Mouse (Mus musculus) stomach, postnatal 0 days (tissue): ENCODE measurements around the gene Kcnk5. TPM values are rescaled to one million over a fixed set of nuclear protein-coding genes. Genes with fewer than 3 reads are reported as not detected.

ENCODE experiments used
- ATAC-seq: fragments of 200-750 bp; cut with Nextera tagmentation; 2 replicates; pipeline ENCODE4 v1.8.0; 2017; ENCODE audit not compliant: low FRiP score, low TSS enrichment
- DNase-seq: peaks from one replicate; pipeline ENCODE4 v3.0.0-alpha.2; 2016; ENCODE audit warnings: low spot score
- H3K27ac ChIP-seq: fragments of 300-500 bp; sonication (generic); replicated peaks from 2 replicates; pipeline ENCODE4 v1.5.1; 2014; ENCODE audit warnings: mild to moderate bottlenecking, control low read depth
- H3K27me3 ChIP-seq: fragments of 300-500 bp; sonication (generic); 2 replicates; pipeline ENCODE4 v1.6.1; 2014; ENCODE audit warnings: low read length; ENCODE audit not compliant: control insufficient read depth, insufficient read depth
- H3K36me3 ChIP-seq: fragments of 300-500 bp; sonication (generic); 2 replicates; pipeline ENCODE4 v1.6.1; 2014; ENCODE audit warnings: low read length, mixed read lengths; ENCODE audit not compliant: control insufficient read depth, insufficient read depth
- H3K4me1 ChIP-seq: fragments of 300-500 bp; sonication (generic); replicated peaks from 2 replicates; pipeline ENCODE4 v1.6.1; 2014; ENCODE audit warnings: antibody characterized with exemption; ENCODE audit not compliant: control insufficient read depth, insufficient read depth
- H3K4me2 ChIP-seq: fragments of 300-500 bp; sonication (generic); replicated peaks from 2 replicates; pipeline ENCODE4 v1.6.1; 2014; ENCODE audit warnings: low read depth, mild to moderate bottlenecking, control low read depth, moderate library complexity
- H3K4me3 ChIP-seq: fragments of 300-500 bp; sonication (generic); 2 replicates; pipeline ENCODE4 v1.5.1; 2014; ENCODE audit warnings: low read depth, low read length, control low read depth
- H3K9ac ChIP-seq: fragments of 300-500 bp; sonication (generic); 2 replicates; pipeline ENCODE4 v1.6.1; 2014; ENCODE audit warnings: mild to moderate bottlenecking, low read length, control low read depth, mixed read lengths
- H3K9me3 ChIP-seq: fragments of 300-500 bp; sonication (generic); 2 replicates; pipeline ENCODE4 v1.6.1; 2016; ENCODE audit warnings: low read length; ENCODE audit not compliant: control insufficient read depth
- CTCF ChIP-seq: IDR thresholded peaks from 2 replicates; pipeline ENCODE4 v1.5.1; 2016; ENCODE audit warnings: antibody characterized with exemption, low read depth, mild to moderate bottlenecking, moderate library complexity
- EP300 ChIP-seq: optimal IDR thresholded peaks from 2 replicates; pipeline ENCODE3; 2016; ENCODE audit warnings: antibody characterized with exemption
- WGBS: fragments of 180-500 bp; shearing (Covaris S2); extraction: QIAGEN DNeasy Blood & Tissue Kit; methylation state at CpG from one replicate; pipeline ENCODE4 v1.1.7; 2014; 5-methylcytosine and 5-hydroxymethylcytosine counted together
- polyA plus RNA-seq: library from polyadenylated mRNA; unstranded; fragments of >200 nt; fragmentation: Nextera tagmentation; extraction: Ambion mirVana; gene quantifications from 2 replicates; pipeline ENCODE4 v1.2.1, GENCODE M21; 2015

Kcnk5 gene
- 7.7 and 8.3 TPM in 2 replicates for polyA plus RNA-seq

DNA sequence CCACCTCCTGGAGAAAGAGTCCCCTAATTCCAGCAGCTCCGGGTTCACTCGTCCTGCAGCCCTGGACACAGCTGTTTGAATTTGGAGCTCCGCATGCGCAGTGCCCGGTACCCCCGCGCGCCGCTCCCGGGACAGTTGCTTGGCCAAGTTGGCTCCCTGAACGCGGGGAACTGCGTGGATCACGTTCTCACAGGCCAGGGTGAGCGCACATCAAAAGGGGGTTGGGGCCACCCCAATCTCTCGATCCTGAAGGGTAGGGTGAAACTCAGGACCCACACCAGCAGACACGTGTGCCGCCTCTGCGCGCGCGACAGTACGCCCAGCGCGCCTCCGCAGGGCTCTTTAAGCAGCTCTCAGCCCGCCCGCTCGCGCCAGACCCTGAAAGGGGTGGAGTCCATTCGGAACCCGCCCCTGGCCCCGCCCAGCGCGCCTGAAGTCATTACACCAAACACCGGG lies at the start of gene Kcnk5:
TSS of gene Kcnk5 (minus strand) at position 344 of the 456 bp plus-strand sequence.
- peak within 1 kb of the TSS; percentile 52 for H3K4me3 ChIP-seq
- WGBS: 0% methylated on average over 36 of the region's 36 CpGs
- H3K9me3 ChIP-seq: no peaks in the 10 kb centered on the region
- peak within 1 kb of the TSS; percentile 92 for H3K4me2 ChIP-seq
- ATAC-seq (peak; percentile 93), DNase-seq (peak; percentile 97)
- peak within 1 kb of the TSS; percentile 30; the same call in 1 of the 2 replicates for H3K27ac ChIP-seq
- no peak for TF ChIP-seq EP300
- H3K9ac ChIP-seq: peak within 1 kb of the TSS; percentile 51
- 0 out of 2 replicates have a peak, but pooled peaks cover 4% of the 10 kb centered on the region for H3K4me1 ChIP-seq
- no peaks in the 10 kb centered on the region for H3K36me3 ChIP-seq
- H3K27me3 ChIP-seq: no peaks in the 10 kb centered on the region

- H3K4me3 ChIP-seq: no peak overlapping the region
- WGBS: 70% methylated on average over 7 of the region's 7 CpGs
- DNase-seq: peak; percentile 46
- H3K4me1 ChIP-seq: no peaks in the 10 kb centered on the region
- peak; percentile 56; the same call in 1 of the 2 replicates for ATAC-seq
- H3K27ac ChIP-seq: peak overlapping the region; percentile 69
- TF ChIP-seq CTCF: no peak
- no peak for TF ChIP-seq EP300
- no peak overlapping the region for H3K9ac ChIP-seq
- H3K9me3 ChIP-seq: no peaks in the 10 kb centered on the region
- H3K4me2 ChIP-seq: no peak overlapping the region
- H3K36me3 ChIP-seq: no peaks in the 10 kb centered on the region
- no peaks in the 10 kb centered on the region for H3K27me3 ChIP-seq
Observed at GRCm38 (mm10) chr14:20230063-20230491, 48.5 kb upstream of the Kcnk5 start.

DNA sequence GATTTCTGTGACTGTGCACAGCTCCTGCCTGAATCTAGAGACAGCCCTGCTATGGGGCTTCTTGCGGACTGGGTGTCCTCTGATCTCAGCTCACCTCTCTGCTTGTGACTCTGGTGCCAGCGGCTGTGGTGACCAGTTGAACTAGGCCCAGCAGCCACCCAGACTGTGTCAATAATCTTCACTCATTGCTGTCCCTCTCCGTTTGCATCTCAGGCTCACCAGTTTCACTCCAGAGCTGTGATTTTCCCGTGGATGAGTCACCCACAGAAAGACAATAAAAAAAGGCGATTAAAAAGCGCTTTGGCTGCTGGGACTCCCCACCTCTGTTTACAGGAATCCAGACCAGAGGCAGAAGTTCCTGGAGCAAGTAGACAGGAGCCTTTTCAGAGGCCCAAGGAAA lies 47.8 kb upstream of the Kcnk5 start:
- H3K36me3 ChIP-seq: no peaks in the 10 kb centered on the region
- peak; percentile 59 for DNase-seq
- ATAC-seq: peak; percentile 77
- H3K9me3 ChIP-seq: no peaks in the 10 kb centered on the region
- peak overlapping the region; percentile 69 for H3K27ac ChIP-seq
- 51% methylated on average over 6 of the region's 6 CpGs for WGBS
- H3K4me3 ChIP-seq: no peak overlapping the region
- H3K4me2 ChIP-seq: no peak overlapping the region
- no peak for TF ChIP-seq CTCF
- TF ChIP-seq EP300: no peak
- H3K9ac ChIP-seq: no peak overlapping the region
- no peaks in the 10 kb centered on the region for H3K27me3 ChIP-seq
- H3K4me1 ChIP-seq: no peaks in the 10 kb centered on the region

GRCm38 (mm10) chr14:20228336-20228735 lies 46.7 kb upstream of the Kcnk5 start:
- H3K9me3 ChIP-seq: no peaks in the 10 kb centered on the region
- no peak overlapping the region for H3K4me2 ChIP-seq
- ATAC-seq: no peak
- no peaks in the 10 kb centered on the region for H3K27me3 ChIP-seq
- no peak overlapping the region for H3K4me3 ChIP-seq
- 30% methylated on average over 4 of the region's 4 CpGs for WGBS
- H3K4me1 ChIP-seq: no peaks in the 10 kb centered on the region
- no peaks in the 10 kb centered on the region for H3K36me3 ChIP-seq
- TF ChIP-seq EP300: no peak
- no peak for TF ChIP-seq CTCF
- H3K9ac ChIP-seq: no peak overlapping the region
- peak; percentile 51 for DNase-seq
- no peak overlapping the region for H3K27ac ChIP-seq

- Histone ChIP-seq H3K9ac (no peak overlapping the region), H3K4me2 (no peak overlapping the region), H3K36me3 (no peaks in the 10 kb centered on the region), H3K27me3 (no peaks in the 10 kb centered on the region), H3K4me3 (no peak overlapping the region), H3K4me1 (no peaks in the 10 kb centered on the region), H3K9me3 (no peaks in the 10 kb centered on the region), H3K27ac (no peak overlapping the region)
- no peak for DNase-seq
- WGBS: 52% methylated on average over 2 of the region's 2 CpGs
- TF ChIP-seq CTCF (no peak), EP300 (no peak)
- no peak for ATAC-seq
Observed at GRCm38 (mm10) chr14:20226982-20227381, 45.4 kb upstream of the Kcnk5 start.

DNA sequence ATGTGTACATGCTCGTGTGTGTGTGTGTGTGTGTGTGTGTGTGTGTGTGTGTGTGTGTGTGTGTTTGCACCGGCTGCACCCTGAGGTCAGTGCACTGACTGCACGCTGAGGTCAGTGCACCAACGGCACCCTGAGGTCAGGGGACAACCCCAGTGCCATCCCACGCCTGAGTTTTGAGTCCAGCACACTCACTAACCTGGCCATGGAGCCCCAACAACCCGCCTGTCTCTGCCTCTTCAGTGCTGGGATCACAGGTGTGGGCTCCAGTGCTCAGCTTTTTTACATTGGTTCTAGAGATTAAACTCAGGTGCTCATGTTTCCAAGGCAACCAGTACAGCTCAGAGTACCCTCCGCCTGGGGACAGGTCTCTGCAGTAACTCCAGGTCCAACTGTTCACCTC lies 44.9 kb upstream of the Kcnk5 start:
- Histone ChIP-seq H3K4me2 (no peak overlapping the region), H3K27ac (no peak overlapping the region), H3K9me3 (no peaks in the 10 kb centered on the region), H3K27me3 (no peaks in the 10 kb centered on the region), H3K4me3 (no peak overlapping the region), H3K36me3 (no peaks in the 10 kb centered on the region), H3K4me1 (no peaks in the 10 kb centered on the region), H3K9ac (no peak overlapping the region)
- no peak for ATAC-seq
- TF ChIP-seq EP300 (no peak), CTCF (no peak)
- DNase-seq: no peak
- WGBS: 52% methylated on average over 7 of the region's 7 CpGs
